Mouse (Mus musculus) erythroblast, embryonic 14.5 days (primary cell): Measurements from ENCODE around the gene Npepps.

Experiments used
- GATA1 ChIP-seq: IDR thresholded peaks from 2 replicates; pipeline ENCODE4 v1.6.1; 2012; ENCODE audit warnings: low read length, inconsistent platforms, mixed read lengths
- TAL1 ChIP-seq: IDR thresholded peaks from 3 replicates; pipeline ENCODE4 v1.6.1; 2012; ENCODE audit warnings: low read length, inconsistent platforms, mixed read lengths

DNA sequence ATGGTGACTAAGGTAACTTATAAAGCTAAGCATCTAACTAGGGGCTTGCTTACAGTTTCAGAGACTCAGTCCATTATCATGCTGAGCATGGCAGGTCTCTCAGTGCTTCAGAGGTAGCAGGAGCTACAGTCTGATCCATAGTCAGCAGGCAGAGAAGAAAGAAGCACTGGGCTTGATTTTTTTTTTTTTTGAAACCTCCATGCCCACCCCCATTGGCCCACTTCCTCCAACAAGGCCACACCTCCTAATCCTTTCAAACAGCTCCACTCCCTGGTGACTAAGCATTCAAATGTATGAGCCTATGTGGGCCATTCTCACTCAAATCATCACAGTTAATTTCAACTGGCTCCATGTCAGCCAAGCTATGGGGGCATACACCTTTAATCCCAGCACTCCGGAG, 12.3 kb upstream of the Npepps start:
- TF ChIP-seq GATA1: no peak
- TF ChIP-seq TAL1: no peak
